ENCODE assay signal across 8 mouse cellular contexts in genomic region chrX:164004809-164005208, GRCm38 (mm10). TPM values are rescaled to one million over a fixed set of nuclear protein-coding genes. Genes with fewer than 3 reads are reported as not detected.
DNase-seq lines count a peak whose midpoint lies in the region; ATAC-seq and TF ChIP-seq lines count a peak whose summit lies in the region.

No protein-coding gene starts in this region.

- no peaks in the 10 kb centered on the region for H3K27me3 ChIP-seq in Patski
- no peaks in the 10 kb centered on the region for H3K27me3 ChIP-seq in forebrain, embryonic 13.5 days

- no peaks in the 10 kb centered on the region for H3K36me3 ChIP-seq in forebrain, embryonic 13.5 days (ENCODE audit: poor library complexity, severe bottlenecking)

- no peak overlapping the region for H3K4me2 ChIP-seq in forebrain, embryonic 13.5 days

- no peak overlapping the region for H3K9ac ChIP-seq in forebrain, embryonic 13.5 days

- H3K4me3 ChIP-seq in forebrain, embryonic 13.5 days: no peak overlapping the region

- CTCF ChIA-PET in Patski (lab: Charles Lee): interaction anchor here (1.9 kb wide), 1 partner anchor 10 kb away, joined by 4 read pairs; no protein-coding TSS in a partner anchor

- intact Hi-C loops in heart, postnatal 25 days (cut with DNase I): loop anchor here (5.0 kb wide), 2 partner anchors 48 to 178 kb away; partner anchors contain the start of gene Zrsr2

- in situ Hi-C loops in Patski (cut with MboI; ENCODE audit: low pct_unique_long_range_greater_than_20kb): no loop called here

- H3K9me3 ChIP-seq in forebrain, embryonic 13.5 days (replicated peaks): no peaks in the 10 kb centered on the region

- peak; percentile 57 for ATAC-seq in Patski
- ATAC-seq in forebrain, embryonic 13.5 days: peak; percentile 63; the same call in 1 of the 2 replicates

- POLR2A ChIA-PET in Patski (lab: Charles Lee): no interaction called here

- no peak overlapping the region for H3K27ac ChIP-seq in forebrain, embryonic 13.5 days

- DNase-seq in heart, adult 18-20 months: peak; percentile 22 to 28
- DNase-seq in heart, postnatal 25 days (ENCODE audit: low spot score): no peak
- DNase-seq in 3T3-L1 (ENCODE audit: low read depth, low spot score) (peak; percentile 70), Patski (ENCODE audit: low read depth, low spot score) (no peak)
- DNase-seq in lung, postnatal 25 days (ENCODE audit: low spot score): peak; percentile 22
- no peak for DNase-seq in testis, postnatal 10 days (ENCODE audit: low spot score)
- no peak for DNase-seq in gastrocnemius, postnatal 25 days

- no peaks in the 10 kb centered on the region for H3K4me1 ChIP-seq in forebrain, embryonic 13.5 days

- 35% methylated on average over 2 of the region's 2 CpGs for WGBS in forebrain, embryonic 13.5 days

- TF ChIP-seq CTCF in Patski (IDR thresholded peaks at IDR 0.05): peak; percentile 57

RNA-seq across cellular contexts. Expression of gene Car5b, which starts 23.0 kb away (rescaled TPM):
- total RNA-seq in heart, adult 18-20 months (2021): 1 to 10 TPM; 1.3 to 5.0 TPM
- 1 to 10 TPM in 1 of 2 experiments, under 1 TPM in 1; 0.78 to 1.4 TPM for total RNA-seq in heart, postnatal 25 days (2021)
- polyA plus RNA-seq in Patski (2021): 23.8 TPM
- 0.26 and 0.35 TPM in 2 replicates for polyA plus RNA-seq in forebrain, embryonic 13.5 days (2015; fragmentation: Nextera tagmentation; extraction: Ambion mirVana)
- total RNA-seq in gastrocnemius, postnatal 25 days (2021): 1 to 10 TPM in 1 of 2 experiments, under 1 TPM in 1; 0.31 to 4.2 TPM

RNA-seq across cellular contexts. Expression of gene Zrsr2, which starts 46.3 kb away (rescaled TPM):
- total RNA-seq in heart, adult 18-20 months (2021): 10 to 100 TPM; 10.7 to 16.0 TPM
- 10 to 100 TPM in 1 of 2 experiments, 1 to 10 TPM in 1; 8.9 to 11.9 TPM for total RNA-seq in heart, postnatal 25 days (2021)
- 42.8 TPM for polyA plus RNA-seq in Patski (2021)
- 61.0 and 62.2 TPM in 2 replicates for polyA plus RNA-seq in forebrain, embryonic 13.5 days (2015; fragmentation: Nextera tagmentation; extraction: Ambion mirVana)
- total RNA-seq in gastrocnemius, postnatal 25 days (2021): 10 to 100 TPM; 12.1 to 15.5 TPM

Comparison
In these comparisons a context has a peak if more than half of its experiments do, and no peak if none do; other contexts are left out.
1. DNase-seq: peak in heart, adult 18-20 months (2 of 2), 3T3-L1 (single experiment) and lung, postnatal 25 days (single experiment); none in heart, postnatal 25 days (single experiment), Patski (single experiment), testis, postnatal 10 days (single experiment) and gastrocnemius, postnatal 25 days (single experiment).